Mouse (Mus musculus): ENCODE measurements around the gene Gm17617.
A peak's percentile ranks its signal among the peaks of the same experiment; 100 is the strongest.

The Gm17617 gene

GRCm38 (mm10) chr13:55133448-55133847, at the start of gene Gm17617:
Gm17617 (minus strand) TSS chr13:55133548.
- DNase-seq (ENCODE audit: low spot score in 2 of 2) = no peak

DNA sequence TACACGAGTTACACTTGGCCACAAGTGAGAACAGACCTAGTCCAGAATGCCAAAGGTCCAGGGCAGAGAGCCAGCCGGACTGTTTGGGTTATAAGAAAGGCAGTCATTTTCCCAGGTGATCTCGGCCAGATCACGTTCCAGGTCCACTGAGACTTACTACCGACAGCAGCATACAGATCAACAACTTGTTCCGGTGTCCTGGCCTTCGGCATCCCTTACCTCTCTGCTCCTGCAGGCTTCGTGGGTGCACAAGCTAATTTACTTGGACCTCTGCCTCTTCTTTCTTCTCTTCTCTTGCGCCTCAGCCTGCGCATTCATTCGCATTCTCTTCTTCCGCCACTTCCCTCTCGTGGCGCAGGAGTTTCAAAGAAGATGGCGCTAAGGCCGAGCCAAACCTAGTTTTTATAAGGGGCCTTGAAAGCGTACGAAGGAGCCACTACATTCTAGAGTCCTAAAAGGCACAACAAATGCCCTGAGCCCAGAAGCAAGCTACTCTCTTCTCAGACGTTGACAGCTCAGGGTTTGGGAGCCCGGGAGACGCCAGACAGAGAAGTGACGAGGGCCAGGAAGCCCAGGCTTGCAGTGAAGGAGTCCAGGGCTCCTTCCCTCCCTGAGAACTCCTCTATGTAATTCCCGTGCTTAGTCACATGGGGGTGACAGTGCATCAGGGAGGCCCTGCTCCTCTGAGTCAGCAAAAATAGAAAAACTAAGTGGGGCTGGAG, 49.0 kb upstream of the Gm17617 start:
- DNase-seq (ENCODE audit: low spot score in 2 of 2) = peak; percentile 73 to 76

GRCm38 (mm10) chr13:55181786-55182172, 48.4 kb upstream of the Gm17617 start:
- no peak for DNase-seq (ENCODE audit: low spot score in 2 of 2)

DNA sequence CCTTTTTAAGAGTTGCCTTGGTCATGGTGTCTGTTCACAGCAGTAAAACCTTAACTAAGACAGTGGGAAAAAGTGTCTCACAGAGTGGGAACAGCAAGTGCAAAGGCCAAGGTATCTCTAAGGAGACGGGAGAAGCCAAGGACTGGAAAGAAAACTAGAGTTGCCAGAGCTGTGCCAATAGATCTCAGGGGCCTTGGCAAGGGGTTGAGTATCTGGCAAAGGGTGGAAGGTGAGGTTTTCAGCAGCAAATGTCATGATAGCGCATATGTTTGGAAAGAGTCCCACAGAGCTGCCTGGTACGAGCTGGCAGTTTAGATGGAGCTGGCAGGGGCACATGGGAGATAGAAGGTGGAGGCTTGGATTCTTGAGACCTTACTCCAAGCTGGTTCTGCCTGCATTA, 46.2 kb upstream of the Gm17617 start:
- DNase-seq (ENCODE audit: low spot score in 2 of 2) = no peak

GRCm38 (mm10) chr13:55178556-55178955, 45.2 kb upstream of the Gm17617 start:
- DNase-seq (ENCODE audit: low spot score in 2 of 2) = peak; percentile 46 to 66

DNA sequence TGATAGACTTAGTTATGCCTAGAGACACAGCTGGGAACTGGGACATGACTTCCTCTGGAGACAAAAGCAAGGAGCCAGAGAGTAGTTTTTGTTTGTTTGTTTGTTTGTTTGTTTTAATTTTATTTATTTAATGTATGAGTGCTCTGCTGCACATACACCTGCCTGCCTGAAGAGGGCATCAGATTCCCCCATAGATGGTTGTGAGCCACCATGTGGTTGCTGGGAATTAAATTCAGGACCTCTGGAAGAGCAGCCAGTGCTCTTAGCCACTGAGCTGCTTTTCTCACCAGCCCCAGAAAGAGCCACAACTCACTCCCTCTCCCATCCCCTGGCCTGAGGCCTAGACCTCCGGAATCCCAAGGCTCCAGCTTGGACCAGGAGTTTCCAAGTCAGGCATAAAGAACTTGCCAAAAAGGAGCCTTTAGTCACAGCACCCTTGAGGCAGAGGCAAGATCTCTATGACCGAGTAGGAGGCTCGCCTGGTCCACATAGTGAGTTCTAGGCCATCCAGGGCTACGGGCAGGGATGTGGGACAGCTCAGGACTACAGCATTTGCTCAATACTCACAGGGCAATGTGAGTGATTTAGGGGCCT, 44.7 kb upstream of the Gm17617 start:
- DNase-seq (ENCODE audit: low spot score in 2 of 2) = peak in 1 of 2 experiments; percentile 28

DNA sequence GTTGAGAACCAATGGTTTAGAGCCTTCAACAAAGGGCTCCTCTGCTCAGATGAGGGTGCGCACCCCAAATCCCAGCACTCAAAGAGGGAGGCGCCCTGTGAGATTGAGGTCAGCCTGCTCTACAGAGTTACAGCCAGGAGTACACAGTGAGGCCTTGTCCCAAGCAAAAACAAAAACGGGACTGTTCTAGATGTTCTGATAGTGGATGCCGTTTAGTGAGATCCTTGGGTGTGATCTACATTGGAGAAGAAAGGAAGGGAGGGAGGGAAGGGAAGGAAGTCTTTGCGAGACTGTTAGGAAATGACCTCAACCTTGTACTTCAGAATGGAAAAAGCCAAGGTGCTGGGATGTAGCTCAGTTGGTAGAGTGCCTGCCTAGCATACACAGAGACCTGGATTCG, 42.9 kb upstream of the Gm17617 start:
- no peak for DNase-seq (ENCODE audit: low spot score in 2 of 2)

- no peak for DNase-seq (ENCODE audit: low spot score in 2 of 2)
Observed at GRCm38 (mm10) chr13:55174347-55174746, 41.0 kb upstream of the Gm17617 start.

- no peak for DNase-seq (ENCODE audit: low spot score in 2 of 2)
Observed at GRCm38 (mm10) chr13:55172336-55172770, 39.0 kb upstream of the Gm17617 start.

DNA sequence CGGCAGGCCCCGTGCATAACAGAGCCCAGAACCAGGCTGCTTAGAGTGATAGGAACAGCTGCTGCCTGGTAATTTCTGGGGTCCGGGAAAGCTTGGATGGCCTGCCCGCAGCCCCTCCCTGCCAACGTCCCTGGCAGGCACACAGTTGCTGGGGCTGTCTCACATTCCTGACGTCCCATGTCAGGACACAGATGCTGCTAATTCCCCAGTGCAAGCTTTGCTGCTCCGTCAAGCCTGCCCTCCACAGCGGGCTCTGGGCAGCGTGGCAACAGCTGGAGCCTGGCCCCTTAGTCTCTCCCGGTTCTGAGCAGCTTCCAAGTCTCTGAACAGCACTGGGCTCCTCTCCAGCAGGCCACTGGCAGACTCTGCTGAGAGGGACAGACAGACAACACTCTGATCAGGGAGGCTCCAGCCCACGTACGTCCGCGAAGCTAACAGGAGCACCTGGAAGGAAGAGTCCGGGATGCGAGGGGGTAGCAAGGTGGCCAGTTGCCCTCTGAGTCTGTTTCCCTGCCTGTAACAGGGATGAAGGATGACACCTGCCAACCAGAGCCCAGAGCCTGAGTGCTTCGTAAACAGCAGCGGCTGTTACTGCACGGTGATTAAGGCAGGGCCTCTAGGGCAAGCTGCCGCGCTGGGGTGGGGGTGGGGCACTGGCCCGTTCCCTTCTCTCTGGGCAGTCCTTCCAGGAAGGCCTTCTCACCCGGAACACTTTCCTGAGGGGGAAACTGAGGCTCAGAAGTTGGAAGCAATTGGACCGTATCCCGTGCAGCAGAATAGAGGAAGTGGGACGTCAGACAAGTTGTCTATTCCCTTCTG, 38.4 kb upstream of the Gm17617 start:
- peak in 1 of 2 experiments; percentile 59 for DNase-seq (ENCODE audit: low spot score in 2 of 2)

DNA sequence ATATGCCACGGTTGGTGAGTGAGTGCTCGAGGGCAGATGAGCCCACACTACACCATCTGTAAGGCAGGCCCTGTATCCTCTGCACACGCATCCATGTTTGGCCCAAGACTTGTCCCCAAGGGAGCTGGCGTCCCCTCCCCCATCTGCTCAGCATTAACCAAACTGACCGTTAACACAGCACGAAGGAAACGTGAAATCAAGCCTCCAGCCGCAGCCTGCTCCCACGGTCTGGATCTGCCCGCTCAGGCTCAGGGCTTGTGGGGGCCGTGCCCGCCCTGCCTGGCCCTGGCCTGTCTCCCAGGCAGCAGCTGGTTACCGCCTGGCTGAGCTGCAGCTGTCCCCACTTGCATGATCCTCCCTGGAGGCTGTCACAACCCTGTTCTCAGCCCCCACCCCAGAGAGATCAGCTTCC, 35.6 kb upstream of the Gm17617 start:
- no peak for DNase-seq (ENCODE audit: low spot score in 2 of 2)

DNA sequence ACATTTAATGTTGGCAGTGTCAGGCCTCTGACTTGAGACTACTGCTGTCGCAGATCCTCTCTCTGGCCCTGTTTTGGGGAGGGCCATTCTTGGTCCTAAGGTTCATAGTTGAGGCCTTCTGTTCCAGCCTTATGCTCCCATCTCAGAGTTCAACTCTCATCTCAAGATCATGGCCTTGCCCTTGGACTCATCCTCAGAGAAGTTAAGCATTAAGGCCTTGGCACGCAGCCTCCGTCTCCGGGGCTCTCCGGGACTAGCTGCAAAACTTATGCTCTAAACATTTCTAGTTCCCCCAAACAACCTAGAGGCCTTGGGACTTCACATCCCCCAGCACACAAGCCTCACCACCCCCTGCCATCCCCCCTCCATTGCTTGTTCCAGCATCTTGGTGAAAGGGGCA, 34.9 kb upstream of the Gm17617 start:
- DNase-seq (ENCODE audit: low spot score in 2 of 2) = no peak

- DNase-seq (ENCODE audit: low spot score in 2 of 2) = no peak
Observed at GRCm38 (mm10) chr13:55167798-55168197, 34.5 kb upstream of the Gm17617 start.

- no peak for DNase-seq (ENCODE audit: low spot score in 2 of 2)
Observed at GRCm38 (mm10) chr13:55166806-55167725, 33.7 kb upstream of the Gm17617 start.

- no peak for DNase-seq (ENCODE audit: low spot score in 2 of 2)
Observed at GRCm38 (mm10) chr13:55165831-55166339, 32.5 kb upstream of the Gm17617 start.

GRCm38 (mm10) chr13:55163553-55163952, 30.2 kb upstream of the Gm17617 start:
- no peak for DNase-seq (ENCODE audit: low spot score in 2 of 2)

- no peak for DNase-seq (ENCODE audit: low spot score in 2 of 2)
Observed at GRCm38 (mm10) chr13:55162365-55162764, 29.0 kb upstream of the Gm17617 start.

GRCm38 (mm10) chr13:55153951-55154350, 20.6 kb upstream of the Gm17617 start:
- no peak for DNase-seq (ENCODE audit: low spot score in 2 of 2)

DNA sequence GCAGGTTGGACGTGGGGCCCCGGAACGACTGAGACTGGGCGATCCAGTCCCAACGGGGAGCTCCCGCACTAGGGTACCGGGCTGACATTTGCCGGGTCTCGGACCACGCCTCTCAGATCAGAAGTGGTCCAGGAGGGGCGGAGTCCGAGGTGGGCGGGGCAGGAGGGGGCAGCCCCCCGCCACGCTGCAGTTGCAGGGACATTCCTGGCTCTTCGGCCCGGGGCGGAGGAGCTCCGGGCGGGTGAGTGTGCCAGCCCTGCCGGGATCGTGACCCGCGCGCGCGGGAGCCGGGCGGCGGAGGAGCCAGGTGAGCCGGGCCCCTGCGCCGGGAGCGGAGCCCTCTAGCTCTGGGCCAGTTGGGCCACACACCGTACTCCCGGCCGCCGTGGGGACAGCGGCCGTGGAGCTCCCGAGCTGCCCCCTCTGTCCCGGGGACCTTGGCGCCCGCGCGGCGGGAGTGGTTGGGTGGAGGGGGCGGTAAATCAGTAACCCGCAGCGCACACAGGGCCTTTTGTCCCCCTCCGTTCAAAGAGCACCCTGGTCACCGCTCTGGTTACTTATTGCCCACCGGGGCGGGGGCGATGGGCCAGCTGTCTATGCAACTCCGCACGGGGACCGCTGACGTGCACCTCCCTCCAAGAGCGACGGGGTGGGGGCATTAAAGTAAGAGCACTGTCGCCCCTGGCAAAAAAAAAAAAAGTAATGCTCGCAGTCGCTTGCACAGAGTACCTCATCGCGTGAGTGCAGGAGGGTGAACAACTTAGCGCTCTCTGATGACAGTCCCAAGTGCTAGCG, 19.5 kb upstream of the Gm17617 start, which contains the start of gene Fgfr4:
Fgfr4 (plus strand) TSS at position 20 of the 795 bp plus-strand sequence.
- DNase-seq (ENCODE audit: low spot score in 2 of 2) = no peak

DNA sequence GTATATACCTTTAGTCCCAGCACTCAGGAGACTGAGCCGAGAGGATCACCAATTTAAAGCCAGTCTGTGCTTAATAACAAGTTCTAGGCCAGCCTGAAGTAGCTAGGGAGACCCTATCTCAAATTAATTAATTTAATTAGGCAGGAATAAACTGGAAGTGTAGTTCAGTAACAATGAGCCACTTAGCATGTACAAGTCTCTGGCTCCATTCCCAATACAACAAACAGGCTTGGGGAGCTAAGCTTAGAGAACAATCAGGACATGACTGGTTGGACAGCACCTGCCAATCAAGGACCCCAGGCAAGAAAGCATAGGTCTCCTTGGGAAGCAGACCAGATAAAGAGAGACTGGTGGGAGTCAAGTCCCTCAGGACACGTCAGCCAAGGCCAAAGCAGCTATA, 6.9 kb upstream of the Gm17617 start:
- DNase-seq (ENCODE audit: low spot score in 2 of 2) = no peak
